Mouse (Mus musculus) neural tube, embryonic 15.5 days (tissue): ENCODE measurements at regions not wholly inside any gene's neighbourhood (a gene's known extent, or its start where the extent isn't known, plus 50 kb on each side); places are given as distances from the start of the nearest gene placed in this dataset.

Experiments
- ATAC-seq: fragments of 200-750 bp; cut with Nextera tagmentation; 2 replicates; pipeline ENCODE4 v1.8.0; 2017; ENCODE audit warnings: mild to moderate bottlenecking, moderate TSS enrichment, moderate library complexity; ENCODE audit not compliant: low FRiP score
- H3K27ac ChIP-seq: fragments of 300-500 bp; sonication (generic); replicated peaks from 2 replicates; pipeline ENCODE4 v1.5.1; 2015; ENCODE audit warnings: mild to moderate bottlenecking, inconsistent platforms
- H3K27me3 ChIP-seq: fragments of 300-500 bp; sonication (generic); replicated peaks from 2 replicates; pipeline ENCODE4 v1.6.1; 2015; ENCODE audit warnings: inconsistent platforms
- H3K36me3 ChIP-seq: fragments of 300-500 bp; sonication (generic); 2 replicates; pipeline ENCODE4 v1.6.1; 2015; ENCODE audit warnings: inconsistent platforms
- H3K4me1 ChIP-seq: fragments of 300-500 bp; sonication (generic); 2 replicates; pipeline ENCODE4 v1.6.1; 2015; ENCODE audit warnings: inconsistent platforms
- H3K4me2 ChIP-seq: fragments of 300-500 bp; sonication (generic); 2 replicates; pipeline ENCODE4 v1.6.1; 2015; ENCODE audit warnings: inconsistent platforms, mild to moderate bottlenecking, moderate library complexity
- H3K4me3 ChIP-seq: fragments of 300-500 bp; sonication (generic); replicated peaks from 2 replicates; pipeline ENCODE4 v1.5.1; 2015; ENCODE audit warnings: mild to moderate bottlenecking, inconsistent platforms
- H3K9ac ChIP-seq: fragments of 300-500 bp; sonication (generic); replicated peaks from 2 replicates; pipeline ENCODE4 v1.6.1; 2015; ENCODE audit warnings: mild to moderate bottlenecking, inconsistent platforms
- H3K9me3 ChIP-seq: fragments of 300-500 bp; sonication (generic); replicated peaks from 2 replicates; pipeline ENCODE4 v1.6.1; 2016; ENCODE audit warnings: inconsistent platforms
- WGBS: fragments of 180-500 bp; shearing (Covaris S2); methylation state at CpG from one replicate; pipeline ENCODE4 v1.1.7; 2015; ENCODE audit warnings: mixed read lengths; 5-methylcytosine and 5-hydroxymethylcytosine counted together

DNA sequence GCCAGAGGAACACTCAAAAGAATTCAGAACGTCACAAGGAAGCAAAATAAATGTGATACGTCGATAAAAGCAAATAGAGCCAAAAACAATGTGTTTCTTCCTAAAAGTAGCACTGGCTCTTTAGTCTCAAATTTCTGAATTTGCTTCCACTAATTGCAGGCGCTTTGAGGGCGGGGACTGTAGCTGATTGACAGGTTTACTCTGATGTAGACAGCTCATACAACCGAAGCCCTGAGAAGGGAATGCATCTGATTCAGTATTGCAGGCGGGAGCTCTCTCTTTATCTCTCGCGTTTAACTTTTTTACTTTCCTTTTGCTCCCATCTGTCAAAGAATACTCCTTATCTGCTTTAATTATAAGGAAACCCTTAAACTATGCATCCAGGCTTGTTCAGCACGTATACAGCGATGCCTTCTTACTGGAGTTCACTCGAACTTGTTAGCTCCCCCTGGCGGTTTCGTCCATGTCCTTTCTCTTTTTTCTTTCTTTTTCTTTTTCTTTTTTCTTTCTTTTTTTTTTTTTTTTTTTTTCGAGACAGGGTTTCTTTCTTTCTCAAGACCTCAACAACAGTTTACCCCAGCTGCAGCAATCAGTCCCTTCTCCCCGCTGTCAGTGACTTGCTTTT, 95.9 kb downstream of the Avpr1a start:
- peak overlapping the region; percentile 51 for H3K4me2 ChIP-seq
- 0 out of 2 replicates have a peak overlapping the region, but pooled peaks have one; percentile 11 for H3K9ac ChIP-seq
- H3K27ac ChIP-seq = no peak overlapping the region
- ATAC-seq = no peak
- H3K27me3 ChIP-seq = no peaks in the 10 kb centered on the region
- H3K4me1 ChIP-seq = no peaks in the 10 kb centered on the region
- 29% methylated on average over 16 of the region's 16 CpGs for WGBS
- H3K9me3 ChIP-seq = no peaks in the 10 kb centered on the region
- H3K4me3 ChIP-seq = peak overlapping the region; percentile 23
- no peaks in the 10 kb centered on the region for H3K36me3 ChIP-seq

DNA sequence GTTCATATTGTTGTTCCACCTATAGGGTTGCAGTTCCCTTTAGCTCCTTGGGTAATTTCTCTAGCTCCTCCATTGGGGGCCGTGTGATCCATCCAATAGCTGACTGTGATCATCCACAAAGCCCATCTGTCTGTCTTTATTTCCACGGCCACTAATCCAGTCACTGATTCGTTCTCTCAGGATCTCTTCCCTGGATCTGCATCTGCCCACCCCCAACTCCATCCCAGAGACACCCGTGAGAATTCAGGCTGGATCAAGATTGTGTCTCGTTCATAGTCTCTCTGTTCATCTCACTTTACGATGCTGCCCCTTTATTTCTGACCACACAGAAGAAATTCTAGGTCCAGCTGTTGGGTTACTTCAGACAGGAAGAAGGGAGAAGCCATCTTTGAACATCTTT, 96.7 kb downstream of the Avpr1a start:
- no peaks in the 10 kb centered on the region for H3K9me3 ChIP-seq
- 88% methylated on average over 6 of the region's 6 CpGs for WGBS
- ATAC-seq = no peak
- no peak overlapping the region for H3K4me2 ChIP-seq
- no peak overlapping the region for H3K9ac ChIP-seq
- no peak overlapping the region for H3K27ac ChIP-seq
- no peaks in the 10 kb centered on the region for H3K27me3 ChIP-seq
- no peaks in the 10 kb centered on the region for H3K4me1 ChIP-seq
- H3K36me3 ChIP-seq = no peaks in the 10 kb centered on the region
- H3K4me3 ChIP-seq = no peak overlapping the region

DNA sequence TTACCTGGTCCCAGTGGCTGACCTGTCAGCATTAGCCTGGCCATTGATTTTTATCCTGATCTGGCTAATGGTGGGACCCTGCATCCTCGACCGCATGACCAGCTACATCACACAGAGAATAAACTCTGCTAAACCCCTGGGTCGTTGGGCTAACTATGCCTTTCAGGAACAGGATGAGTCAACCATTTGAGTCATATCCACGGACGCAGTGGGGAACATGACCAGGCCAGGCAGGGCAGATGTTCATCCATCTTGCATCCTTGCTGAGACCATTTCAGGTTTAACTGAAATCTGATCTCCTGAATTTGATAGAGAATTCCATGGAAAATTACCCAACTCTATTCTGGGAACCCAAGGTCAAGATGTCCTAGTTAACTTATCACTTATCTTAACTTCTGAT, 103.3 kb downstream of the Avpr1a start:
- no peaks in the 10 kb centered on the region for H3K27me3 ChIP-seq
- WGBS = 83% methylated on average over 5 of the region's 5 CpGs
- H3K36me3 ChIP-seq = no peaks in the 10 kb centered on the region
- H3K27ac ChIP-seq = no peak overlapping the region
- H3K9me3 ChIP-seq = no peaks in the 10 kb centered on the region
- H3K4me1 ChIP-seq = no peaks in the 10 kb centered on the region
- no peak overlapping the region for H3K4me2 ChIP-seq
- no peak overlapping the region for H3K9ac ChIP-seq
- no peak overlapping the region for H3K4me3 ChIP-seq
- ATAC-seq = no peak

DNA sequence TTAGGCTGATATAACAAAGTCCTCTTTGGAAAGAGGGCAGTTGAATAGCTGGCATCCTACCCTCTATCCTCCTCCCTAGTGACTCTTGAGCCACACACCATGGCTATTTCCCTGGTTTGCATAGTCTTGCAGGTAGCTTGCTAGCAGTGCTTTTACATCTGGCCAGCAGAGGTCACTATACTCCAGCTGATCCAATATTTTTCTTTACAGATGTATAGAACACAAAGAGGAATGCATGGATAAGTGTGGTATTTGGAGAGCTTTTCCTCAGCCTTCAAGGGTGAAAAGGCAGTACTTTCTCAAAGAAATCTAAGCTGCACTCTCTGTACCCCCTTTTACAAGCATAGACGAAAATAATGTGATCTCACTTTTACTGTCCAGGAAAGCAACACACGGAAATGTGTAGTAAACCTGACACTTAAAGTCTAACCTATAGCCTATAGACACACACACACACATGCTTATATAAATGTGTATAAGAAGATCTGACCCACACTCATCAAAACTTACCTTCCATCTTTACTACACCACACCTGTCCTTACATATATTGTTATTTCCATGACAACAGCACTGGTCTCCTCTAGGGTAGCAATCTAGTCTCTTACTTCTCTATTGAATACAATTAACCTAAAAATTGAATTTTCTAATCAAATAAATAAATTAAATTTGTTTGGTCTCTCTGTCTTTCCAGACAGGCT, 105.0 kb downstream of the Avpr1a start:
- peak; percentile 65 for ATAC-seq
- no peaks in the 10 kb centered on the region for H3K27me3 ChIP-seq
- H3K4me2 ChIP-seq = no peak overlapping the region
- H3K4me3 ChIP-seq = no peak overlapping the region
- H3K27ac ChIP-seq = no peak overlapping the region
- no peaks in the 10 kb centered on the region for H3K36me3 ChIP-seq
- no peak overlapping the region for H3K9ac ChIP-seq
- WGBS = 54% methylated on average over 2 of the region's 2 CpGs
- no peaks in the 10 kb centered on the region for H3K9me3 ChIP-seq
- no peaks in the 10 kb centered on the region for H3K4me1 ChIP-seq

DNA sequence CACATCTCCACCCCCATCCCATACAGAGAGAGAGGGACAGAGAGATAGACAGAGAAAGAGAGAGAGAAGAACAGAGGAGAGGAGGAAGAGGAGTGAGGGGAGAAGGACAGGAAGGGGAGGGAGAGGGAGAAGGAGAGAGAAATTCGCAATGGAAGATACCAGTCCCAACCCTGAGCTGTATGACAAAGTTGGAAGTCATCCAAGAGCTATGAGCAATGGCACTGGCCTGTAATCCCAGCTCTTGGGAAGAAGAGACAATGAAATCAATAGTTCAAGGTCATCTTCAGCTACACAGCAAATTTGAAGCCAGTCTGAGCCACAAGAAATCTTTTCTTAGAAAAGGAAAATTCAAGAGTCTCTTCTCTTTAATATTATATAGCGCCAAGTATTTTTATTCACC, 105.6 kb downstream of the Avpr1a start:
- H3K4me2 ChIP-seq = no peak overlapping the region
- WGBS = 78% methylated on average over 2 of the region's 2 CpGs
- H3K4me3 ChIP-seq = no peak overlapping the region
- no peaks in the 10 kb centered on the region for H3K36me3 ChIP-seq
- no peaks in the 10 kb centered on the region for H3K9me3 ChIP-seq
- H3K9ac ChIP-seq = no peak overlapping the region
- ATAC-seq = no peak
- H3K27ac ChIP-seq = no peak overlapping the region
- no peaks in the 10 kb centered on the region for H3K27me3 ChIP-seq
- no peaks in the 10 kb centered on the region for H3K4me1 ChIP-seq

DNA sequence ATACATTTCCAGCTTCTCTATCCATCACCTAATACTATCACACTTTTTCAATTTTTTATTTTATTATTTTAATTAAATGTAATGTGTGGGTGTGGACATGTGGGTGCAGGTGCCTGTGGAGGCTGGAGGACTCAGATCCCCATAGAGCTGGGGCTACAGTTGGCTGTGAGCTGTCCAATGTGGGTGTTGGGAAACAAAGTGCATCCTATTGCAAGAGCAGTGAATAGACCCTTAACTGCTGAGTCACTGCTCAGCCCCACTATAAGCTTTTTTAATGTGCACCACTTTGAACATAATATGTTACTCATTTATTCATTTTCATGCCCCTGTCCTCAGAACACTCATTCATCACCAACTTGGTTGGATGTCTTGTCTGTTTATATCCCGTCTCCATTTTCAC, 110.4 kb downstream of the Avpr1a start:
- Histone ChIP-seq H3K27me3 (no peaks in the 10 kb centered on the region), H3K36me3 (no peaks in the 10 kb centered on the region), H3K4me3 (no peak overlapping the region), H3K9ac (no peak overlapping the region), H3K27ac (no peak overlapping the region), H3K9me3 (no peaks in the 10 kb centered on the region), H3K4me1 (0 out of 2 replicates have a peak, but pooled peaks cover 3% of the 10 kb centered on the region), H3K4me2 (no peak overlapping the region)
- WGBS = 88% methylated on average over 1 of the region's 1 CpGs
- no peak for ATAC-seq

DNA sequence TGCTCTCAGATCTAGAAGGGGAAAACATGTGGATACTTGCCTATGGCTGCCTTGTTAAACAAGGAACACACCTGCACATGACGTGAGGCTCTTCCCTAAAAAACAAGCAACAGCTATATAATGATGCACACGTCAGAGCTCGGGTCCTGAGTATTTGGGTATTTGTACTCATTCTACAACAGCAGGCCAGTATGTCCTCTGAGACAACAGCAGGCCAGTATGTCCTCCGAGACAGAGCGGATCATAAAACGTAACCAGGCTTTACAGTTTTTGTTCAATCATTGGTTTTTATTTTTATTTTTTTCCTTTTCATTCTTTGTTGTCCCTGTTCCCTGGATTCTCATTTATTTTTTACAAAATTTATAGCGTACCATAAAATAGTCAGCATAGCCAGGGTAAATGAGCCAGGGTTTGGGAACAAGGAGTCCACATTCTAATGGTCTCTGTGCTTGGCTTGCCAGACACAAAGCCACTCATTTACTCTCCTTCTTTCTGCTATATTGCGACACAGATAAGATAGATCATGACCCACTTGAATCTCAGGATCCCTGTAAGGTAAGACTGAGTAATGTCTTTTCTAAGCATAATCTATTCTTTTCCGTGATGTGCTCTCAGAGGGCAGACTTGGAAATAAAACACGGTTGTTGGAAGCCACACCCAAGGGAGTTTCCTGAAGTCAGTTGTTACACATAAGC, 111.8 kb downstream of the Avpr1a start:
- 46% methylated on average over 10 of the region's 10 CpGs for WGBS
- no peak overlapping the region for H3K9ac ChIP-seq
- no peak for ATAC-seq

DNA sequence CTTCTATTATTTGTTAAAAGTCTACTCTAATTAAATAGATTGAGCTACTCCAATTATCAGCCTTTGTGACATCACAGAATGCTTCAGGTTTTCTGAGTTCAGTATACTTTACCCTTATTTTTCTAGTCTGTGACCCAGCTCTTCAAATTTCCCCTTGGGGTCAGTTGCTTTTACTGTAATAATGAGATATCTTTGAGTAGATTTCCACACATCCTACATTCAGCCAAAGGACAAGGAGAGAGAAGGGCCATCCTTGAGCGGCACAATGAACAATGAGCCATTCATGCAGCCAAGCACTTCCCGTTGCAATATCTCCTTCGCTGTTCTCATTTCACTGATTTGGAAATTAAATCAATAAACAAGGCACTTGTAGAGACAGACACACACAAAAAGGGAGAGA, 113.6 kb downstream of the Avpr1a start:
- Histone ChIP-seq H3K36me3 (no peaks in the 10 kb centered on the region), H3K9me3 (no peaks in the 10 kb centered on the region), H3K9ac (no peak overlapping the region), H3K27ac (no peak overlapping the region), H3K4me1 (peaks cover 11% of the 10 kb centered on the region), H3K4me3 (no peak overlapping the region), H3K27me3 (no peaks in the 10 kb centered on the region), H3K4me2 (no peak overlapping the region)
- 68% methylated on average over 3 of the region's 3 CpGs for WGBS
- no peak for ATAC-seq

More for the DNA sequence above, 111.8 kb downstream of the Avpr1a start:
- no peaks in the 10 kb centered on the region for H3K9me3 ChIP-seq
- H3K4me2 ChIP-seq = no peak overlapping the region
- 0 out of 2 replicates have a peak overlapping the region, but pooled peaks have one; percentile 0 for H3K27ac ChIP-seq
- no peak overlapping the region for H3K4me3 ChIP-seq
- H3K36me3 ChIP-seq = no peaks in the 10 kb centered on the region
- peaks cover 11% of the 10 kb centered on the region for H3K4me1 ChIP-seq
- H3K27me3 ChIP-seq = no peaks in the 10 kb centered on the region

DNA sequence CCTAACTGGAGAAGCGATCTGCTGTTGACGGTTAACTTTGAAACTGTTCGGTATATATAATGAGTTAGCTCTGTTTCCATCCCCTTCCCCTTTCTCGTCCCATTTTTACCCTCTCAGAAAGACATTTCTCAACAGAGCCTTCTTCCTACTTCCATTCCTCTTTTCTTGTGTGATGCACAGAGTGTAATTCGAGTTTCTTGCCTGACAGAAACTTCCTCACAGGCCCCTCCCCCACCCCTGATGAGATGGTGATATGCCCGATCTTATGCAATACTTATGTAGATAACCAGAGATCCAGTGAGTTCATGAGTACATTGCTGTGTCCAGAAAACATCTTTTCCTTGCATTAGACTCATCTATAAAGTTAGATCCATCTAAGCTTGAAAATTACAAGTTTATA, 114.2 kb downstream of the Avpr1a start:
- H3K27ac ChIP-seq = no peak overlapping the region
- H3K9ac ChIP-seq = no peak overlapping the region
- peaks cover 11% of the 10 kb centered on the region for H3K4me1 ChIP-seq
- 82% methylated on average over 6 of the region's 6 CpGs for WGBS
- H3K4me3 ChIP-seq = no peak overlapping the region
- H3K9me3 ChIP-seq = no peaks in the 10 kb centered on the region
- H3K36me3 ChIP-seq = no peaks in the 10 kb centered on the region
- H3K4me2 ChIP-seq = no peak overlapping the region
- no peak for ATAC-seq
- no peaks in the 10 kb centered on the region for H3K27me3 ChIP-seq

DNA sequence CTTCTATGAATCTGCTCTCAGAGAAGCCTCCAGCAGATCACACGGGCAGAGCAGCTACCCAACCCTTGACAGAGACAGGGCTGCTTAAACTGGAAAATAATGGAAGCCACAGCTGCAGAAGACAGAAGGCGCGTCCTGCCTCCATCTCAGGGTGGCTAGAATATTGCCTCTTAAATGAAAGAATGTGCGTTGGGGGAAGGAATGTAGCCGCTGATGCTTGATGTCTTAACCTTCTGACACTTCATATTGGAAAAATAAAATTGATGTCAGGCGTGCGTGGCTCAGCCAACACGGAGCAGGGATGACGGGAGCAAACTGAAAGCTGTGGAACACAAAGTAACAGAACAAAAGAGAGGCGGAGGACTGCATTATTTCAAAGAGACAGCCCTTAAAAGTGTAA, 114.6 kb upstream of the Ppm1h start:
- peak overlapping the region; percentile 4; the same call in 1 of the 2 replicates for H3K4me3 ChIP-seq
- peaks cover 11% of the 10 kb centered on the region for H3K4me1 ChIP-seq
- no peaks in the 10 kb centered on the region for H3K36me3 ChIP-seq
- H3K27ac ChIP-seq = peak overlapping the region; percentile 18; the same call in 1 of the 2 replicates
- H3K4me2 ChIP-seq = peak overlapping the region; percentile 49
- no peaks in the 10 kb centered on the region for H3K27me3 ChIP-seq
- peak overlapping the region; percentile 15; the same call in 1 of the 2 replicates for H3K9ac ChIP-seq
- no peak; the same call in 1 of the 2 replicates for ATAC-seq
- WGBS = 12% methylated on average over 10 of the region's 10 CpGs
- no peaks in the 10 kb centered on the region for H3K9me3 ChIP-seq

DNA sequence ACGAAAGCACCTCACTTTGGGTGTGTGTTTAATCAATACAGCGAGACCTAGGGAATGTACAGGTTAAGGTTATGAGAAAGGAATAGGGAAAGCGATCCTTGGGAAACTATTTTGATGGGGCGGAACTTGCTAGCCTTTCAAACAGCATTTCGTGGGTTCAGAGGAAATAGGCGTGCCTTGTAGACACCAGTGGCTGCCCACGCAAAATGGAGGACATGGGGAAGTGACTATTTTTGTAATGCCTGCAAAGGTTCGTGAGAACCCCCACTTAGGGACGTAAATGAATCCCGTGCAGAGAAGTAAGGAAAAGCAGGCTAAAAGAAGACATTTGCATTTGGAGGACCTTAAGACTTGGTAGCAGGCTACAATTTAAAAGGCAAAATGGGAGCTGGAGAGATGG, 114.1 kb upstream of the Ppm1h start:
- Histone ChIP-seq H3K9ac (peak overlapping the region; percentile 15; the same call in 1 of the 2 replicates), H3K9me3 (no peaks in the 10 kb centered on the region), H3K27me3 (no peaks in the 10 kb centered on the region), H3K36me3 (no peaks in the 10 kb centered on the region), H3K4me2 (peak overlapping the region; percentile 49), H3K4me1 (peaks cover 11% of the 10 kb centered on the region), H3K27ac (peak overlapping the region; percentile 18; the same call in 1 of the 2 replicates), H3K4me3 (no peak overlapping the region)
- 68% methylated on average over 10 of the region's 10 CpGs for WGBS
- ATAC-seq = no peak

DNA sequence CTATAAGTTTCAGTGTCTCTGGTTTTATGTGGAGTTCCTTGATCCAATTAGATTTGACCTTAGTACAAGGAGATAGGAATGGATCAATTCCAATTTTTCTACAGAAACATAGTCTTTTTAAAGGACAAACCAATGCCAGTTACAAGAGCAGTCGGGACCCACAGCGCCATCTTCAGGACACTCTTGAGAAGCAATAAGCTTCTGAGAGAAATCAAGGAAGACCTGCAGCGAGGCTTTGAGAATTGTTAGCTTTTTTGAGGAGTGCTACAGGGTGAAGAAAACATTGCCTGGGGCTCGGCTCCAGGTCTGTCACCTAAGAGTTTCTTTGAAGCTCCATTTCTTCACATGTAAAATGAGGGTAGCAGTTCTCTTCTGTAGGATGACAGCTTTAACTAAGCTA, 112.0 kb upstream of the Ppm1h start:
- no peak overlapping the region for H3K9ac ChIP-seq
- WGBS = 64% methylated on average over 4 of the region's 4 CpGs
- no peaks in the 10 kb centered on the region for H3K9me3 ChIP-seq
- ATAC-seq = no peak
- no peaks in the 10 kb centered on the region for H3K27me3 ChIP-seq
- no peak overlapping the region for H3K4me3 ChIP-seq
- H3K36me3 ChIP-seq = no peaks in the 10 kb centered on the region
- no peak overlapping the region for H3K27ac ChIP-seq
- no peak overlapping the region for H3K4me2 ChIP-seq
- peaks cover 17% of the 10 kb centered on the region for H3K4me1 ChIP-seq
